Mouse (Mus musculus): ENCODE data around the gene Zfp59. TPM values are rescaled to one million over a fixed set of nuclear protein-coding genes. Genes with fewer than 3 reads are reported as not detected.
"Not testable (repeated sequence)": the region's sequence is repeated elsewhere in the genome, so short reads cannot be mapped to it uniquely, and the experiment has no call there.

The Zfp59 gene
- polyA plus RNA-seq, 2 experiments: 0.68 to 1.5 TPM

DNA sequence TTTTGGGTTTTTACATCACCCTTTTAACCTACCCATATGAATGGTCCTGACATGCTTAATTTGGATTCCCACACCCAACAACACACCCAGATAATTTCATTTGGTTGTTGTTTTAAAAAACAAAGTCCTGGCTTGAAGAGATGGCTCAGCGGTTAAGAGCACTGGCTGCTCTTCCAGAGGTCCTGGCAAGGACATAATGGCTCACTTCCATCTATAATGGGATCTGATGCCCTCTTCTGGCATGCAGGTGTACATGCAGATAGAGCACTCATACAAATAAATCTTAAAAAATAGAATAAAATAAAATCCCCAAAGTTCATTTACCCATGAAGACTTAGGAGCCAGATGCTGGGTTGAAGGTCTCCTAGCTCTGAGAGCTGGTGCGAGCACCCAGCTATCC lies 37.3 kb upstream of the Zfp59 start:
- Histone ChIP-seq H3K9me3 (ENCODE audit: control insufficient read depth, low read length) (no peaks in the 10 kb centered on the region), H3K4me1 (replicated peaks; ENCODE audit: control insufficient read depth in 2 of 2, insufficient read depth in 2 of 2, low read length in 1 of 2) (peaks cover 0 to 3% of the 10 kb centered on the region in 2 experiments; a peak in 2 of 4 replicates), H3K36me3 (replicated peaks; ENCODE audit: control insufficient read depth, insufficient read depth, low read depth) (no peaks in the 10 kb centered on the region), H3K27me3 (ENCODE audit: control insufficient read depth, insufficient read depth, low read length) (no peaks in the 10 kb centered on the region), H3K4me2 (ENCODE audit: low read depth) (no peak overlapping the region), H3K4me3 (ENCODE audit: insufficient read depth in 1 of 2, low read depth in 2 of 2, low read length in 2 of 2) (no peak overlapping the region), H3K9ac (replicated peaks) (no peak overlapping the region), H3K27ac (no peak overlapping the region)
- no peak for DNase-seq (ENCODE audit: low read depth in 3 of 3, low spot score in 3 of 3)
- no peak for ATAC-seq (ENCODE audit: insufficient read depth)
- WGBS (ENCODE audit: insufficient replicate concordance): 44% methylated on average over 2 of the region's 2 CpGs
- TF ChIP-seq CTCF (IDR thresholded peaks at IDR 0.05; ENCODE audit: low read depth): peak; percentile 12; the same call in 1 of the 2 replicates
- TF ChIP-seq EP300 (IDR thresholded peaks at IDR 0.05; ENCODE audit: low read depth): no peak

DNA sequence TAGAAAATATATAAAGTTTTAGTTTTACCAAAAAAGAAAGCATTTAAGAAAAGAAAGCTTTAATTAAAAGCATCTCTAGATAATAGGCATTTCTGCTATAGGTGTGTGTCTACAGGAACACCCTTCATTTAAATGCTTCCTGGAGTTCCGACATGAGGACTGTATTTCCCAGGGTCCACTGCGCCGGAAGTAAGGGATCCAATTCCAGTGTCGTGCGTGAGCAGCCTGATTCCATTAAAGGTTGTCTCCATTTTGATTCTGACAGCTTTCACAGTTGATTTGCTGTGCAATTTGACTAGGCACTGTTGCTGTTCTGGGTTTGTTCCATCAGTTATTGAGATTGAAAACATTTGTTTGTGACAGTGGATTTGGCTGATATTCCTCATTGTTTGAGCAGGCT lies 35.4 kb upstream of the Zfp59 start:
- Histone ChIP-seq H3K36me3 (replicated peaks; ENCODE audit: control insufficient read depth, insufficient read depth, low read depth) (no peaks in the 10 kb centered on the region), H3K4me3 (ENCODE audit: insufficient read depth in 1 of 2, low read depth in 2 of 2, low read length in 2 of 2) (no peak overlapping the region), H3K9ac (replicated peaks) (no peak overlapping the region), H3K27ac (no peak overlapping the region), H3K27me3 (ENCODE audit: control insufficient read depth, insufficient read depth, low read length) (no peaks in the 10 kb centered on the region), H3K9me3 (ENCODE audit: control insufficient read depth, low read length) (no peaks in the 10 kb centered on the region), H3K4me2 (ENCODE audit: low read depth) (no peak overlapping the region), H3K4me1 (replicated peaks; ENCODE audit: control insufficient read depth in 2 of 2, insufficient read depth in 2 of 2, low read length in 1 of 2) (peaks cover 0 to 3% of the 10 kb centered on the region in 2 experiments; a peak in 2 of 4 replicates)
- DNase-seq (ENCODE audit: low read depth in 3 of 3, low spot score in 3 of 3) (no peak), ATAC-seq (ENCODE audit: insufficient read depth) (no peak)
- TF ChIP-seq EP300 (IDR thresholded peaks at IDR 0.05; ENCODE audit: low read depth) (no peak), CTCF (IDR thresholded peaks at IDR 0.05; ENCODE audit: low read depth) (no peak)
- WGBS (ENCODE audit: insufficient replicate concordance): 64% methylated on average over 5 of the region's 5 CpGs

DNA sequence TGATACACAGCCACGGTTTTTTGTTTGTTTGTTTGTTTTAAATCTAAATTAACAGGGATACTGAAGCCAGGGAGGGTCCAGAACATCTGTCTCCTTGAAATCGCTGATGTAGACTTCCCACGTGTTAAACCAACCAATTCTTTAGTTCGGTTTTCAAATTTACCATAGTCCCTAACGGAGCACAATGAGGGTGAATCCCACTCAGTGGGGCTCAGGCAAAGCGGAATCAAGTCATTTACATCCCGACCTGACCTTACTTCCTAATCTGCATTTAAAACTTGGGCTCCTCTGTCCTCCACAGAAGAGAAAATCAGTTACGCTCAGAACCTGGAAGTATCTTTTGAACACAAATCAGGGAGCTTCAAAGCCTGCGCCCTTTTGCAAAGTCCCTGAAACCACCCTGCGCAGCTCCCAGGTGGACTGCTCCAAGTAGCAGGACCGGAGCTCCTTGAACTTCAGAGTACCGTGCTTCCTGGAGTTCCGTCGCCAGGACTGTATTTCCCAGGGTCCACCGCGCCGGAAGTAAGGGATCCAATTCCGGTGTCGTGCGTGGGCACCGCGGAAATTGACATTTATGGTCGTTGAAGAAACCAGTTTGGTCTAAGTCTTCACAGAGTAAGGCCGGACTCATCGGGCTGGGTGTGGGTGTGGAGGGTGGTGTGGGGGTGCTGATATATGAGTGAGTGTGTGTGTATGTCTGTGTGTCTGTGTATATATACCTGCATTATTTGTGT lies 33.9 kb upstream of the Zfp59 start:
- TF ChIP-seq CTCF (IDR thresholded peaks at IDR 0.05; ENCODE audit: low read depth) (no peak), EP300 (IDR thresholded peaks at IDR 0.05; ENCODE audit: low read depth) (no peak)
- ATAC-seq (ENCODE audit: insufficient read depth) (peak; percentile 83), DNase-seq (ENCODE audit: low read depth in 3 of 3, low spot score in 3 of 3) (peak; percentile 55 to 68 (median 59))
- under 1% methylated on average over 25 of the region's 25 CpGs for WGBS (ENCODE audit: insufficient replicate concordance)
- peak overlapping the region; percentile 76 to 97 for H3K4me3 ChIP-seq (ENCODE audit: insufficient read depth in 1 of 2, low read depth in 2 of 2, low read length in 2 of 2)
- H3K4me1 ChIP-seq (replicated peaks; ENCODE audit: control insufficient read depth in 2 of 2, insufficient read depth in 2 of 2, low read length in 1 of 2): peaks cover 0 to 3% of the 10 kb centered on the region in 2 experiments; a peak in 2 of 4 replicates
- peaks cover 9% of the 10 kb centered on the region for H3K36me3 ChIP-seq (replicated peaks; ENCODE audit: control insufficient read depth, insufficient read depth, low read depth)
- H3K4me2 ChIP-seq (ENCODE audit: low read depth): peak overlapping the region; percentile 70
- H3K9me3 ChIP-seq (ENCODE audit: control insufficient read depth, low read length): no peaks in the 10 kb centered on the region
- H3K9ac ChIP-seq (replicated peaks): peak overlapping the region; percentile 88
- H3K27ac ChIP-seq: no peak overlapping the region
- no peaks in the 10 kb centered on the region for H3K27me3 ChIP-seq (ENCODE audit: control insufficient read depth, insufficient read depth, low read length)

DNA sequence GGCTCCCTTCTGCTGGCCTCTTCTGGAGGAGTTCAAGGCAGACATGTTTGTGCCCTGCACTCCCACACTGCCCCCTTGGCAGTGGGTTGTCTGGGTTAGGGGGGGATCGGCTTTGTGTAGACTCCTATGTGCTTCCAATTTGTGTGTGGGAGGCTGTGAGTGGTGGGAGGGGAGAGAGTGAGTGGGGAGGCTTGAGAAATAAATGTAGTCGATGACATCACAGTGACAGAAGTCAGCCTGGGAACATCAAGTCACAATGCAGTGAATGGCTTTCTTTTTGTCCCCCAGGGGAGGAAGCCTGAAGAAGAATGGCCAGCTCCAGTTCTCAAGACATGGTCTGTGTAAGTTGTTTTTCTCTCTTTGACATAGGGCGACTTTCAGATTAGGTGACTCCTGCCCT lies 31.5 kb upstream of the Zfp59 start, which contains the start of gene Zfp626:
TSS of gene Zfp626 (plus strand) at position 301 of the 400 bp plus-strand sequence.
- WGBS (ENCODE audit: insufficient replicate concordance): 79% methylated on average over 2 of the region's 3 CpGs
- not testable (repeated sequence) for H3K4me3 ChIP-seq (ENCODE audit: insufficient read depth in 1 of 2, low read depth in 2 of 2, low read length in 2 of 2)

DNA sequence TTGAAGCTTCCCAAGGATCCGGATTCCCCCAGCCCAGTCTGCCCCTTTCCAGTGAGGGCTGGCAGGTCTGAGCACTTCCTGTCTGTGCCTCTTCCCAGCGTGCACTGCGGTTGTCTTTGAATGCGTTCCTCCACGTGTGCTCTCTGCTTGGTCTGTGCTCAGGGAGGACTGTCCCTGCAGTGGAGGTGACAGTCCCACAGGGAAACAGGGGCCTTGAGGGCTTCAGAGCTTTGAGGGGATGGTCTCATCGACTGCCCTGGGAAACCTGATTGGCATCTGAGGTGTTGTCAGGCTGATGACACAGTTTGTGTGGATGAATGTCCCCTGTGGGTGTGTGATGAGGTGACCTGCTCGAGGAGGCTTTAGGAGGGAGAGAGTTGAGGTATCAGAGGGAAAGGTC lies 31.1 kb upstream of the Zfp59 start:
- DNase-seq (ENCODE audit: low read depth in 3 of 3, low spot score in 3 of 3); H3K4me3 ChIP-seq (ENCODE audit: insufficient read depth in 1 of 2, low read depth in 2 of 2, low read length in 2 of 2); H3K4me1 ChIP-seq (replicated peaks; ENCODE audit: control insufficient read depth in 2 of 2, insufficient read depth in 2 of 2, low read length in 1 of 2); H3K27ac ChIP-seq; H3K9me3 ChIP-seq (ENCODE audit: control insufficient read depth, low read length); H3K4me2 ChIP-seq (ENCODE audit: low read depth); H3K9ac ChIP-seq (replicated peaks); H3K27me3 ChIP-seq (ENCODE audit: control insufficient read depth, insufficient read depth, low read length); ATAC-seq (ENCODE audit: insufficient read depth): not testable (repeated sequence)
- H3K36me3 ChIP-seq (replicated peaks; ENCODE audit: control insufficient read depth, insufficient read depth, low read depth): peaks cover 13% of the 10 kb centered on the region
- 73% methylated on average over 7 of the region's 7 CpGs for WGBS (ENCODE audit: insufficient replicate concordance)

More for the DNA sequence above, 31.5 kb upstream of the Zfp59 start, which contains the start of gene Zfp626:
- peaks cover 13% of the 10 kb centered on the region for H3K36me3 ChIP-seq (replicated peaks; ENCODE audit: control insufficient read depth, insufficient read depth, low read depth)
- not testable (repeated sequence) for H3K27ac ChIP-seq; DNase-seq (ENCODE audit: low read depth in 3 of 3, low spot score in 3 of 3); H3K9me3 ChIP-seq (ENCODE audit: control insufficient read depth, low read length); ATAC-seq (ENCODE audit: insufficient read depth); H3K27me3 ChIP-seq (ENCODE audit: control insufficient read depth, insufficient read depth, low read length); H3K9ac ChIP-seq (replicated peaks); H3K4me2 ChIP-seq (ENCODE audit: low read depth); H3K4me1 ChIP-seq (replicated peaks; ENCODE audit: control insufficient read depth in 2 of 2, insufficient read depth in 2 of 2, low read length in 1 of 2)
